Mouse (Mus musculus): Measurements from ENCODE around the gene Tipin. TPM values are rescaled to one million over a fixed set of nuclear protein-coding genes. Genes with fewer than 3 reads are reported as not detected.
A peak's percentile ranks its signal among the peaks of the same experiment; 100 is the strongest.

Gene Tipin
- total and polyA plus RNA-seq, 2 experiments from 2014 or later: 47.4 to 71.1 TPM

- no peak for ATAC-seq (ENCODE audit: low FRiP score)
- Histone ChIP-seq H3K9me3 (ENCODE audit: low read length) (no peaks in the 10 kb centered on the region), H3K4me3 (ENCODE audit: low read depth, low read length) (peak overlapping the region; percentile 64), H3K27ac (ENCODE audit: low read depth, low read length) (peak overlapping the region; percentile 39), H3K9ac (replicated peaks; ENCODE audit: low read length, poor library complexity, severe bottlenecking) (peak overlapping the region; percentile 55), H3K4me2 (ENCODE audit: low read depth, low read length, poor library complexity, severe bottlenecking) (peak overlapping the region; percentile 91), H3K4me1 (ENCODE audit: insufficient read depth, low read length) (peaks cover 4% of the 10 kb centered on the region; the same call in 1 of the 2 replicates), H3K27me3 (ENCODE audit: insufficient read depth, low read length) (no peaks in the 10 kb centered on the region), H3K36me3 (ENCODE audit: insufficient read depth, low read length) (no peaks in the 10 kb centered on the region)
- TF ChIP-seq CTCF (IDR thresholded peaks at IDR 0.05): no peak
- no peak for DNase-seq (ENCODE audit: low spot score)
- under 1% methylated on average over 15 of the region's 16 CpGs for WGBS
Observed at GRCm38 (mm10) chr9:64252591-64253020, 28.8 kb upstream of the Tipin start.

DNA sequence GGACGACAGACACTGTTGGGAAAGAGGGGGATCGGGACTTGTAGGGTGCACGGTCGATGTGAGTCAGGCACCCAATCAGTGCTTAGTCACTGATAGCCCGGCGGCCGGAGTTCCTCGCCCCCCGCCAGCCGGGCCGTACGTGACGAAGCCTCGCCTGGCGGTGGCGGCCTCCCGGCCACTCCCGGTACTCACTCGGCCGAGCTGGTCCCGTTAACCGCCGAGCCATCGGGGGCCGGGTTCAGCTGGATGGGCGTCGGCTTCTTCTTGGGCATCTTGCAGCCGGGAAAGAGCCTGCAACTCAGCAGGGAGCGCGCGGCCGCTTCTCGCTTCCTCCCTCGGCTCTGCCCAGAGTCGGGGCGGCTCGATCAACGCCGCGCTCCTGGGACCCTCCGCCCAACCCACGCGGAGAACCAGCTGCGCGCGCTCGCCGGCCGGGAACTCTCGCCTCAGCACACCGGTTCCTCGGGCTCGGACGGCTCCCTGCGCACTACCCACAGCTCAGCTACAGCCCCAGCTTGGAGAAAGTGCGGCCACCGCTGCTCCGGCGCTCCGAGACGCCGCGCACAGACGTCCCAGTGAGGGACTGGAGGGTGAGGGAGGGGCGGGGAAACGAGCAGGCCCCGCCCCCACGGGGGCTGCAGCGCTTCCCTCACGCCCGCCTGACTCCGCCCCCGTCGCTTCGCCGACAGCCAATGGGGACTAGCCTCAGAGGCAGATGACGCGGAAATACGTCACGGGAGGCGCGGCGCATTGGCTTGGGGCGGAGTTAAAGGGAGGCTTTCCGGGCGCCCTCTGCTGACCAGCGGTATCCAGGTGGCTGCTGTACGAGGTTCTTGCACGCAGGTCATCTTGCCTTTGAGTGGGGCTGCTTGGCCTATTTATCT lies 28.1 kb upstream of the Tipin start, which contains the start of gene Map2k1:
Gene Map2k1, minus strand, starts transcription at position 611 of the 884 bp plus-strand sequence.
- peak; percentile 87 for TF ChIP-seq CTCF (IDR thresholded peaks at IDR 0.05)
- peak; percentile 99 for DNase-seq (ENCODE audit: low spot score)
- H3K9me3 ChIP-seq (ENCODE audit: low read length): no peaks in the 10 kb centered on the region
- peak within 1 kb of the TSS; percentile 55 for H3K9ac ChIP-seq (replicated peaks; ENCODE audit: low read length, poor library complexity, severe bottlenecking)
- H3K4me3 ChIP-seq (ENCODE audit: low read depth, low read length): peak within 1 kb of the TSS; percentile 64
- H3K27me3 ChIP-seq (ENCODE audit: insufficient read depth, low read length): no peaks in the 10 kb centered on the region
- under 1% methylated on average over 88 of the region's 89 CpGs for WGBS
- H3K36me3 ChIP-seq (ENCODE audit: insufficient read depth, low read length): no peaks in the 10 kb centered on the region
- H3K4me2 ChIP-seq (ENCODE audit: low read depth, low read length, poor library complexity, severe bottlenecking): peak within 1 kb of the TSS; percentile 91
- peak within 1 kb of the TSS; percentile 47 for H3K27ac ChIP-seq (ENCODE audit: low read depth, low read length)
- ATAC-seq (ENCODE audit: low FRiP score): peak; percentile 98
- peaks cover 4% of the 10 kb centered on the region; the same call in 1 of the 2 replicates for H3K4me1 ChIP-seq (ENCODE audit: insufficient read depth, low read length)

- H3K9me3 ChIP-seq (ENCODE audit: low read length): no peaks in the 10 kb centered on the region
- no peak for ATAC-seq (ENCODE audit: low FRiP score)
- no peaks in the 10 kb centered on the region for H3K27me3 ChIP-seq (ENCODE audit: insufficient read depth, low read length)
- H3K4me2 ChIP-seq (ENCODE audit: low read depth, low read length, poor library complexity, severe bottlenecking): no peak overlapping the region
- peaks cover 4% of the 10 kb centered on the region; the same call in 1 of the 2 replicates for H3K4me1 ChIP-seq (ENCODE audit: insufficient read depth, low read length)
- H3K9ac ChIP-seq (replicated peaks; ENCODE audit: low read length, poor library complexity, severe bottlenecking): no peak overlapping the region
- 90% methylated on average over 3 of the region's 3 CpGs for WGBS
- DNase-seq (ENCODE audit: low spot score): no peak
- no peaks in the 10 kb centered on the region for H3K36me3 ChIP-seq (ENCODE audit: insufficient read depth, low read length)
- no peak overlapping the region for H3K4me3 ChIP-seq (ENCODE audit: low read depth, low read length)
- H3K27ac ChIP-seq (ENCODE audit: low read depth, low read length): no peak overlapping the region
- no peak for TF ChIP-seq CTCF (IDR thresholded peaks at IDR 0.05)
Observed at GRCm38 (mm10) chr9:64255422-64255821, 26.0 kb upstream of the Tipin start.

GRCm38 (mm10) chr9:64256204-64256603 lies 25.2 kb upstream of the Tipin start:
- WGBS: 91% methylated on average over 3 of the region's 3 CpGs
- peaks cover 4% of the 10 kb centered on the region; the same call in 1 of the 2 replicates for H3K4me1 ChIP-seq (ENCODE audit: insufficient read depth, low read length)
- H3K4me2 ChIP-seq (ENCODE audit: low read depth, low read length, poor library complexity, severe bottlenecking): no peak overlapping the region
- TF ChIP-seq CTCF (IDR thresholded peaks at IDR 0.05): no peak
- no peak overlapping the region for H3K9ac ChIP-seq (replicated peaks; ENCODE audit: low read length, poor library complexity, severe bottlenecking)
- no peaks in the 10 kb centered on the region for H3K27me3 ChIP-seq (ENCODE audit: insufficient read depth, low read length)
- DNase-seq (ENCODE audit: low spot score): no peak
- no peaks in the 10 kb centered on the region for H3K36me3 ChIP-seq (ENCODE audit: insufficient read depth, low read length)
- no peak for ATAC-seq (ENCODE audit: low FRiP score)
- no peak overlapping the region for H3K4me3 ChIP-seq (ENCODE audit: low read depth, low read length)
- no peak overlapping the region for H3K27ac ChIP-seq (ENCODE audit: low read depth, low read length)
- no peaks in the 10 kb centered on the region for H3K9me3 ChIP-seq (ENCODE audit: low read length)

DNA sequence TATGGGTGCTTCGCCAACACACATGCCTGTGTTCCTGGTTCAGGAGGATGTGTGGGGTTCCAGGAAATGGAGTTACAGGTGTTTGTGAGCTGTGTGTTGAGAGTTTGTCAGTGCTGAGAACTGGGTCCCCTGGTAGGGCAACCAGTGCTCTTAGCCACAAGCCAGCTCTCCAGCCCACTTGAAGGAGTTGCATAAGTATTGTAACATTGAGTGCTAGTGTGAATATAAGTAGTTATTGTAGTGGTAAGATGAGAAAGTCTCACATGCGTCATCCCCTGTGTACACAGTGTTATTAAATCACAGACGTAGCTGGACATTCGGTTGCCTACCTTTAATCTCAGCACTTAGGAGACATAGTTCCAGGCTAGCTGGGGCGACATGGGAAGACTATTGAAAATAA lies 21.5 kb upstream of the Tipin start:
- Histone ChIP-seq H3K27me3 (ENCODE audit: insufficient read depth, low read length) (no peaks in the 10 kb centered on the region), H3K27ac (ENCODE audit: low read depth, low read length) (no peak overlapping the region), H3K4me2 (ENCODE audit: low read depth, low read length, poor library complexity, severe bottlenecking) (no peak overlapping the region), H3K4me3 (ENCODE audit: low read depth, low read length) (no peak overlapping the region), H3K9me3 (ENCODE audit: low read length) (no peaks in the 10 kb centered on the region), H3K36me3 (ENCODE audit: insufficient read depth, low read length) (no peaks in the 10 kb centered on the region), H3K4me1 (ENCODE audit: insufficient read depth, low read length) (no peaks in the 10 kb centered on the region), H3K9ac (replicated peaks; ENCODE audit: low read length, poor library complexity, severe bottlenecking) (no peak overlapping the region)
- TF ChIP-seq CTCF (IDR thresholded peaks at IDR 0.05): no peak
- WGBS: 95% methylated on average over 5 of the region's 5 CpGs
- DNase-seq (ENCODE audit: low spot score) (no peak), ATAC-seq (ENCODE audit: low FRiP score) (no peak)

DNA sequence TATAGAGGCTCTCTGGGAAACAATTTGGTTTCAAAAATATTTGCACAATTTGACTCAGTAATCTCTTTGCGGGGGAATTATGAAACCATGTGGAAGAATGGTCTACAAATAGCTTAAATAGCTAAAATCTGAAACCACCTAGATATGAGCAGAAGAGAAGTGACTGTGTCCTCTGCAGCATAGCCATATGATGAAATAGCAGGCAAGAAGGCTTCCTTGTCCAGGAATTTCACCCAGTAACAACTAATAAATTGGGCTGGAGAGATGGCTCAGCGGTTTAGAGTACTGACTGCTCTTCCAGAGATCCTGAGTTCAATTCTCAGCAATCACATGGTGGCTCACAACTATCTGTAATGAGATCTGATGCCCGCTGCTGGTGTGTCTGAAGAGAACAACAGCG lies 20.4 kb upstream of the Tipin start:
- H3K36me3 ChIP-seq (ENCODE audit: insufficient read depth, low read length): no peaks in the 10 kb centered on the region
- no peak for ATAC-seq (ENCODE audit: low FRiP score)
- WGBS: 87% methylated on average over 4 of the region's 4 CpGs

More for the DNA sequence above, 20.4 kb upstream of the Tipin start:
- Histone ChIP-seq H3K4me1 (ENCODE audit: insufficient read depth, low read length) (no peaks in the 10 kb centered on the region), H3K4me3 (ENCODE audit: low read depth, low read length) (no peak overlapping the region), H3K9ac (replicated peaks; ENCODE audit: low read length, poor library complexity, severe bottlenecking) (no peak overlapping the region), H3K4me2 (ENCODE audit: low read depth, low read length, poor library complexity, severe bottlenecking) (no peak overlapping the region), H3K27me3 (ENCODE audit: insufficient read depth, low read length) (no peaks in the 10 kb centered on the region), H3K9me3 (ENCODE audit: low read length) (no peaks in the 10 kb centered on the region), H3K27ac (ENCODE audit: low read depth, low read length) (no peak overlapping the region)
- TF ChIP-seq CTCF (IDR thresholded peaks at IDR 0.05): no peak
- no peak for DNase-seq (ENCODE audit: low spot score)

Measured in midbrain, postnatal 0 days (tissue).